Mouse (Mus musculus): Measurements from ENCODE around the gene Etnk2. TPM values are rescaled to one million over a fixed set of nuclear protein-coding genes. Genes with fewer than 3 reads are reported as not detected.

Gene Etnk2
- polyA plus RNA-seq, 1 experiment from 2014 or later, result 3.0 TPM

DNA sequence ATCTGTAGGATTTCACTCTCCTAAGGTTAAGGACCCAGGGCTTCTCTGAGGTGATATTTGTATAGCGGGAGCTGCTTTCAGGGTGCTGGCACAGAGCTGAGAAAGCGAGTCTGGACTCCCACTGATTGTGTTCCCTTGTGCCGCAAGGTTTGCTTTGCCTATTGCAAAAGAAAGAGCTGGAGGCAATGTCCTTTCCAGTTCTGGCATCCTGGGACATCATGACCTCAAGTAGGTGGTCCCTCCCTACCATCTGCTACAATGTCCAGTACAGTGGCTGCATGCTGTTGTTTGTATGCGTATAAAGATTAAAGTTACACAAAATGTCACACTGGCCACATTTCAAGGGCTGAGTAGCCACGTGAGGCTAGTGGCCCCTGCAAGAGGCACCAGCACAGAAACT is 1.3 kb upstream of the Etnk2 start:
- no peak for ATAC-seq
- Histone ChIP-seq H3K36me3 (ENCODE audit: control insufficient read depth, insufficient read depth, low read length) (no peaks in the 10 kb centered on the region), H3K27ac (ENCODE audit: low read length) (no peak overlapping the region), H3K27me3 (replicated peaks; ENCODE audit: control insufficient read depth, insufficient read depth, low read length) (peaks cover 5% of the 10 kb centered on the region), H3K9ac (ENCODE audit: low read depth, low read length) (no peak overlapping the region), H3K4me1 (ENCODE audit: control insufficient read depth, insufficient read depth, low read length) (peaks cover 17% of the 10 kb centered on the region), H3K4me2 (ENCODE audit: low read depth, low read length) (no peak overlapping the region), H3K9me3 (ENCODE audit: control insufficient read depth, low read length) (no peaks in the 10 kb centered on the region), H3K4me3 (ENCODE audit: low read length) (no peak overlapping the region)
- 84% methylated on average over 5 of the region's 5 CpGs for WGBS

DNA sequence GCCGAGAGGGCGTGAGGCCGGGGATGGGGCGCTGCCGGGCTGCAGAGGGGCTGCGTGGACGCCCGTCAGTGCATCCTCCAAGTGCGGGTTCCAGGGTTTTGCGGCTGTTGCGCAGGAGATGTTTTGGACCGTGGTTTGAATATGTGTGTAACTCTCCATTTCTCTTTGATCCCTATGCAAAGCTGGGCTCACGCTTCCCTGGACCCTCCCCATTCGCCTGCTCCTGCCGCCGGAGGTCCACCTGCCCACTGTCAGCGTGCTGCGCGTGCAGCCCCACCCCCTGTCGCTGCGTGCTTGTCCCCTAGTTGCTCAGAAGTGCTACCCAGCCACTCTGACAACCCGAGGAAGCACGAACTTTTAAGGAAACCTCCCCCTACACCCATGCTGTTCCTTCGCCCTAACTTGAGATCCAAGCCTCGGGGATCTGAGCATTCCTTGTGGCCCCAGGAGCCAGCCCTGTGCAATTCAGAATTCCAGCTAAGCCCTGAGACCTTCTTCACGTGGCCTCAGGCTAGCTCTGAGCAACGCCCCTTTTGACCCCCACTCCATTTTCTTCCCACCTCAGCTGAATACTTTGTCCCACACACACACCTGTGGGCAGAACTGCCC is 754 bp downstream of the Etnk2 start:
- Histone ChIP-seq H3K27ac (ENCODE audit: low read length) (no peak overlapping the region), H3K4me3 (ENCODE audit: low read length) (peak overlapping the region; percentile 65), H3K4me2 (ENCODE audit: low read depth, low read length) (peak overlapping the region; percentile 92), H3K4me1 (ENCODE audit: control insufficient read depth, insufficient read depth, low read length) (peaks cover 32% of the 10 kb centered on the region), H3K27me3 (replicated peaks; ENCODE audit: control insufficient read depth, insufficient read depth, low read length) (peaks cover 5% of the 10 kb centered on the region), H3K9me3 (ENCODE audit: control insufficient read depth, low read length) (no peaks in the 10 kb centered on the region), H3K9ac (ENCODE audit: low read depth, low read length) (peak overlapping the region; percentile 72), H3K36me3 (ENCODE audit: control insufficient read depth, insufficient read depth, low read length) (no peaks in the 10 kb centered on the region)
- peak; percentile 18; the same call in 1 of the 2 replicates for ATAC-seq
- WGBS, result 4% methylated on average over 27 of the region's 27 CpGs

DNA sequence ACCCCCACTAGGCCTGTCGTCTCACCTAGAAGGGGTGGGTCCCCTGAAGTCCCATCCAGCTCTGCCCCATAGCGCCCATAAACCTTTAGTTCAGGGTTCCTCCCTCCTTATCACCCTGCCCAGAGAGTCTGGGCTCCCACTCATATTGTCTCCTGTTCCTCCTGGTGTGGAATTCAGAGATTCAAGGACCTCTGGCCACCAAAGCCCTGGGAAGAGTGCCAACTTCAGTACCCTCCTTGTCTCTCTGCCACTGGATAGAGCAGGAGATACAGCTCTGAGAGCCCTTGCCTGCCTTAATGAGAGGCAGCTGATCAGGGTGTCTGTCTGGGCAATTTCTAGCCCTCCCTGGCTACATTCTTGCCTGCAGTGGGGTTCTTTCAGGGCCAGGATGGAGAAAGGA is 1.5 kb downstream of the Etnk2 start:
- H3K9ac ChIP-seq (ENCODE audit: low read depth, low read length), result no peak overlapping the region
- no peak overlapping the region for H3K4me2 ChIP-seq (ENCODE audit: low read depth, low read length)
- H3K9me3 ChIP-seq (ENCODE audit: control insufficient read depth, low read length), result no peaks in the 10 kb centered on the region
- H3K36me3 ChIP-seq (ENCODE audit: control insufficient read depth, insufficient read depth, low read length), result no peaks in the 10 kb centered on the region
- H3K27ac ChIP-seq (ENCODE audit: low read length), result no peak overlapping the region
- 56% methylated on average over 2 of the region's 2 CpGs for WGBS
- H3K4me1 ChIP-seq (ENCODE audit: control insufficient read depth, insufficient read depth, low read length), result peaks cover 32% of the 10 kb centered on the region
- H3K4me3 ChIP-seq (ENCODE audit: low read length), result no peak overlapping the region
- ATAC-seq, result no peak
- H3K27me3 ChIP-seq (replicated peaks; ENCODE audit: control insufficient read depth, insufficient read depth, low read length), result peaks cover 5% of the 10 kb centered on the region

DNA sequence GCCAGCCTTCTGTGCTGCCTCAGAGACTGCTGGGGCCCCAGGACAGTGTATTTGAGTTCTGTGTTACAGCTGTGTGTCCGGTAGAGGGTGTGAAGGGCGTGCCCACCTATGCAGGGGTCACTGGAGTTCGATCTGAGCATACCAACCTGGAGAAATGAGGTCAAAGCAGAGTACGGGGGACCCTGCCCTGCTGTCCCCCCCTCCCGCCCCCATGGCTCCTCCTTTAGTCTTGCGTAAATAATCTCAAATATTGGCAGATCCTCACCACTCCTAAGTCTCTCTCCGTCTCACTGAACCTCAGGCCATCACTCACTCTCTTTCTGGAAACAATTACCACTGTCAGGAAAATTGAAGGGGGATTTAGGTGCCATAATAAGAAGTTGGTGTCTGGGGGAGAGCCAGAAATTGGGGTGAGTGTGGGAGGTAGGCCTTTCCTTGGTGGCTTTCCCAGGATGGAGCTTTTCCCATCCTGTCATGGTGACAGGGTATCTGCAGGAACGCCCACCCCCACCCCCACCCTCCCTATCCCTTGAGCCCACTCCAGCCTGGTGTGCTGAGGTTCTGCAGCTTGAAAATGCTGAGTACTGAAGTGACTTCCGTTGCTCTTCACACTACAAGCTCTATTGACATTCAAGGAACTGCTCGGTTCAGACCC is 3.7 kb downstream of the Etnk2 start:
- Histone ChIP-seq H3K4me2 (ENCODE audit: low read depth, low read length) (no peak overlapping the region), H3K36me3 (ENCODE audit: control insufficient read depth, insufficient read depth, low read length) (no peaks in the 10 kb centered on the region), H3K4me3 (ENCODE audit: low read length) (no peak overlapping the region), H3K9me3 (ENCODE audit: control insufficient read depth, low read length) (no peaks in the 10 kb centered on the region), H3K9ac (ENCODE audit: low read depth, low read length) (no peak overlapping the region), H3K4me1 (ENCODE audit: control insufficient read depth, insufficient read depth, low read length) (peaks cover 33% of the 10 kb centered on the region), H3K27ac (ENCODE audit: low read length) (no peak overlapping the region), H3K27me3 (replicated peaks; ENCODE audit: control insufficient read depth, insufficient read depth, low read length) (peaks cover 5% of the 10 kb centered on the region)
- 52% methylated on average over 10 of the region's 10 CpGs for WGBS
- ATAC-seq, result no peak

DNA sequence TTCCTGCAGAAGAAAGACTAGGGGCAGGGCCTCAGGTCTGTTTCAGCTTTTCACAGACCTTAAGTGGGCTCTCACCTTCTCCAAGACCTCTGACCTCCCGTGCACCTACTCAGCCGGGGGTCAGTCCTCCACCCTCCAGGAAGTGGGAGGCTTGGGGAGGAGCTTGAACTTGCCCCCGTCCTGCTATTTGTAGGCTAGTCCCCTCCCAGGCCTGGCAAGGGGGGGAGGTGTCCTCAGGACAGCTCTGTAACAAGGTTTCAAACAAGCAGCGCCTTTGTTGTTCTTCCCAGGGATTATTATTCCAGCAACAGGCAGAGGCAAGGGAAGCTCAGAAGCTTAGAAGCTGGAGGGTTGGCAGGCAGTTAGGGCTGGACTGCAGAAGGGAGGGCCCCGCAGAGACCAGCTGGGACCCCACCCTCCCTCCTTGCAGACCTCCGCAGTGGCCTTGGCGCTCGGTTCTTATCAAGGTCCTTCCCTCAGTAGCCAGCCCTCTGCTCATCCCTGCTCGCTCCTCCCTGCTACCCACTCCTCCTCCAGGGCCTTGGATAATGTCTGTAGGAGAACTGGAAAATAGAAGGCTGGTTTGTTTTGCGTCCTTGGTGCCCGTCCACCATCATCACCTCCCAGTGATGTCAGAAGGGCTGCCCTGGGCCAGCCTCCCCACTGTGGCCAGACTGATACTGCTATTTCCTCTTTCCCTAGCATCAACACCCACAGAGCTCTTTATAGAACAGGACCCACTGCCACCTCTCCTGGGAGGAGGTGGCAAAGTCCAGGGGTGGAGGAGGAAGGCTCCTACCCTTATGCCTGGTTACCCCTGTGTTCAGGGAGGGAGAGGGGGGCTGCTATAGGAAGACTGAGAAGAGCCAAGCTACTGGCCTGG is 4.5 kb downstream of the Etnk2 start:
- WGBS, result 15% methylated on average over 11 of the region's 11 CpGs
- no peaks in the 10 kb centered on the region for H3K9me3 ChIP-seq (ENCODE audit: control insufficient read depth, low read length)
- H3K9ac ChIP-seq (ENCODE audit: low read depth, low read length), result peak overlapping the region; percentile 25; the same call in 1 of the 2 replicates
- H3K27me3 ChIP-seq (replicated peaks; ENCODE audit: control insufficient read depth, insufficient read depth, low read length), result peaks cover 5% of the 10 kb centered on the region
- ATAC-seq, result no peak
- H3K36me3 ChIP-seq (ENCODE audit: control insufficient read depth, insufficient read depth, low read length), result no peaks in the 10 kb centered on the region
- no peak overlapping the region for H3K27ac ChIP-seq (ENCODE audit: low read length)
- no peak overlapping the region for H3K4me3 ChIP-seq (ENCODE audit: low read length)
- H3K4me1 ChIP-seq (ENCODE audit: control insufficient read depth, insufficient read depth, low read length), result peaks cover 36% of the 10 kb centered on the region
- H3K4me2 ChIP-seq (ENCODE audit: low read depth, low read length), result no peak overlapping the region

DNA sequence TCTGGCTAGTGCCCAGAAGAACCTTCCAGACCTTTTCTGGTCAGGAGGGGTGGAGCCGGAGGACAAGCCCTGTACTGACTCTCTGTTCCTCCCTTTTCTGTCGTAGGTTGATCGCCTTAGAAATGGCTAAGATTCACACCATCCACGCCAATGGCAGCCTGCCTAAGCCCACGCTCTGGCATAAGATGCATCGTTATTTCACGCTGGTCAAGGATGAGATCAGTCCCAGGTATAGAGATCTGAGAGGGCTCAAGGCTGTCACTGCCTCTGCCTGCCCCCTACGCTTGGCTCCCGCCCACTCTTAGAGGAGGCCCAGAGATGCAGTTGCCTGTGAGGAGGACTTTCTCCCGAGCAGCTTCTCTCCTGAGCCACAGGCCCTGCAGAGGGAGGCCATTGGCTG is 5.3 kb downstream of the Etnk2 start:
- H3K4me2 ChIP-seq (ENCODE audit: low read depth, low read length), result no peak overlapping the region
- no peak overlapping the region for H3K27ac ChIP-seq (ENCODE audit: low read length)
- H3K36me3 ChIP-seq (ENCODE audit: control insufficient read depth, insufficient read depth, low read length), result no peaks in the 10 kb centered on the region
- peaks cover 32% of the 10 kb centered on the region for H3K4me1 ChIP-seq (ENCODE audit: control insufficient read depth, insufficient read depth, low read length)
- H3K27me3 ChIP-seq (replicated peaks; ENCODE audit: control insufficient read depth, insufficient read depth, low read length), result peaks cover 5% of the 10 kb centered on the region
- 74% methylated on average over 10 of the region's 10 CpGs for WGBS
- no peak overlapping the region for H3K9ac ChIP-seq (ENCODE audit: low read depth, low read length)
- ATAC-seq, result no peak
- no peaks in the 10 kb centered on the region for H3K9me3 ChIP-seq (ENCODE audit: control insufficient read depth, low read length)
- H3K4me3 ChIP-seq (ENCODE audit: low read length), result no peak overlapping the region

DNA sequence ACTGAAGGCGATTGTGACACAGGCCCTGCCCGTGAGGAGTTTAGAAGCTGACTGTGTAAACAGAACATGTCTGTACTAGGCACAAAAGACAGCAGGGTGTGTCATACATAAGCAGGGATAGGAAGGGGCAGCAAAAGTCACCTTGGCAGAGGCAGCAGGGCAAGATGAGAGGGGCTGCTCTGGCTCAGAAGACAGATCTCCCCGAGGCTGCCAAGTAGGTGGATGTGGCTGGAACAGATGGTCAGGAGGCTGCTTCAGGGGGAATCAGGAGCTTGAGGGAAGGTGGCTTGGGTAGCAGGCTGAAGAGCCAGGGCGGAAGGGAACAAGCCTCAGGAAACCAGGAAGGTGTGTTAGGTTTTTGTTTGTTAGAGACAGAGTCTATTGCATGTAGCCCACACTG is 7.0 kb downstream of the Etnk2 start:
- no peak overlapping the region for H3K4me2 ChIP-seq (ENCODE audit: low read depth, low read length)
- no peak overlapping the region for H3K9ac ChIP-seq (ENCODE audit: low read depth, low read length)
- H3K27ac ChIP-seq (ENCODE audit: low read length), result no peak overlapping the region
- no peaks in the 10 kb centered on the region for H3K9me3 ChIP-seq (ENCODE audit: control insufficient read depth, low read length)
- H3K36me3 ChIP-seq (ENCODE audit: control insufficient read depth, insufficient read depth, low read length), result no peaks in the 10 kb centered on the region
- WGBS, result 54% methylated on average over 4 of the region's 4 CpGs
- ATAC-seq, result peak; percentile 6; the same call in 1 of the 2 replicates
- no peaks in the 10 kb centered on the region for H3K27me3 ChIP-seq (replicated peaks; ENCODE audit: control insufficient read depth, insufficient read depth, low read length)
- no peak overlapping the region for H3K4me3 ChIP-seq (ENCODE audit: low read length)
- H3K4me1 ChIP-seq (ENCODE audit: control insufficient read depth, insufficient read depth, low read length), result peaks cover 22% of the 10 kb centered on the region

DNA sequence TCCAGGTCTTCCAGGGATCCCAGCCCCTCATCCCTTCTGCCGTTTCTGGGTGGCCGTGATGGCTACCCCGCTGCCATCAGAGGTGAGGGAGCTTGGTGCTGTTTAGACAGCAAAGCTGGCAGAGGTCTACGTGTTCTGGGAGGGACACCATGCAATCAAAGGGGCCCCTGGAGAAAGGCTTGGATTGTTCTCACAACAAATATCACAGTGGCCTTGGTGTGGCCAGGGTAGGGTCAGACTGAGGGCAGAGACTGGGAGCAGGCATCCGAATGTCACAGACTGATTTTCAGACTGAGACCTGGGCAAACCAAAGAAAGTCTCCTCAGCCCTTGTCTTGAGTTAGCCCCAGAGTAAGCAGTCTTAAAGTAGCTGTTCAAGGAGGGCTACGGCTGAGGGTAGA is 8.1 kb downstream of the Etnk2 start:
- 77% methylated on average over 6 of the region's 6 CpGs for WGBS
- ATAC-seq, result no peak
- no peaks in the 10 kb centered on the region for H3K9me3 ChIP-seq (ENCODE audit: control insufficient read depth, low read length)
- no peak overlapping the region for H3K9ac ChIP-seq (ENCODE audit: low read depth, low read length)
- H3K36me3 ChIP-seq (ENCODE audit: control insufficient read depth, insufficient read depth, low read length), result no peaks in the 10 kb centered on the region
- no peaks in the 10 kb centered on the region for H3K27me3 ChIP-seq (replicated peaks; ENCODE audit: control insufficient read depth, insufficient read depth, low read length)
- no peak overlapping the region for H3K27ac ChIP-seq (ENCODE audit: low read length)
- H3K4me3 ChIP-seq (ENCODE audit: low read length), result no peak overlapping the region
- peaks cover 30% of the 10 kb centered on the region for H3K4me1 ChIP-seq (ENCODE audit: control insufficient read depth, insufficient read depth, low read length)
- H3K4me2 ChIP-seq (ENCODE audit: low read depth, low read length), result no peak overlapping the region

DNA sequence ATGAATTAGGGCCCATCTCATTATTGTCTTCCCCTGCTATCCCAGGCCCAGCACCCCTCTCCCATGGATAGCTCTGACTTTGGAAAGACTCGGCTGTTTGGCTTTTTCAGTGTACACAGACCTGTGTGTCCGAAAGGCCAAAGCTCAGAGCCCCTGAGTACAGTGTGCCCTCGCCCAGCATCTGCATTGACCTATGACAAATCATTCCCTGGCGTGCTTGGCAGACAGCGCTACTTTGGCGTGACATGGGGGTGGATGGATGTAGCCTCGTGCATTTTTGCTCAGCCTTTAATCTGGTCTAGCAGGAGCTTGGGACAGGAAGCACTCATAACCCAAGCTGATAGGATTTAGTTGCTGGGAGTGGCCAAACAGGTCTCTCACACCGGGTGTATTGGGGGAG is 8.7 kb downstream of the Etnk2 start:
- Histone ChIP-seq H3K4me1 (ENCODE audit: control insufficient read depth, insufficient read depth, low read length) (peaks cover 28% of the 10 kb centered on the region), H3K27me3 (replicated peaks; ENCODE audit: control insufficient read depth, insufficient read depth, low read length) (no peaks in the 10 kb centered on the region), H3K4me3 (ENCODE audit: low read length) (no peak overlapping the region), H3K36me3 (ENCODE audit: control insufficient read depth, insufficient read depth, low read length) (no peaks in the 10 kb centered on the region), H3K9ac (ENCODE audit: low read depth, low read length) (no peak overlapping the region), H3K9me3 (ENCODE audit: control insufficient read depth, low read length) (no peaks in the 10 kb centered on the region), H3K27ac (ENCODE audit: low read length) (no peak overlapping the region), H3K4me2 (ENCODE audit: low read depth, low read length) (no peak overlapping the region)
- 55% methylated on average over 8 of the region's 8 CpGs for WGBS
- no peak for ATAC-seq
